Comparison of ENCODE assay signal across 10 mouse cellular contexts in genomic region chr7:24423956-24424732, GRCm38 (mm10). TPM values are rescaled to one million over a fixed set of nuclear protein-coding genes. Genes with fewer than 3 reads are reported as not detected.
DNase-seq lines count a peak whose midpoint lies in the region; ATAC-seq and TF ChIP-seq lines count a peak whose summit lies in the region.
"Had no signal": no experiment of that assay in that cellular context is flagged by ENCODE, and none has a peak within 500 bp of the region (broad histone marks: within the 10 kb centered on the region; RNA-seq: fewer than 3 reads in every experiment).

No protein-coding gene starts in this region.

- no peak for TF ChIP-seq CTCF in forebrain, postnatal 0 days (IDR thresholded peaks at IDR 0.05; ENCODE audit: low read depth)
- no peak for TF ChIP-seq CTCF in midbrain, postnatal 0 days (IDR thresholded peaks at IDR 0.05)

- no peaks in the 10 kb centered on the region for H3K9me3 ChIP-seq in forebrain, postnatal 0 days (ENCODE audit: low read length)
- no peaks in the 10 kb centered on the region for H3K9me3 ChIP-seq in forebrain, embryonic 15.5 days
- no peaks in the 10 kb centered on the region for H3K9me3 ChIP-seq in midbrain, postnatal 0 days (ENCODE audit: low read length)
- no peaks in the 10 kb centered on the region for H3K9me3 ChIP-seq in midbrain, embryonic 13.5 days
- H3K9me3 ChIP-seq: hindbrain, embryonic 10.5 days had no signal

- H3K79me2 ChIP-seq in myocyte (ENCODE audit: control insufficient read depth, insufficient read depth): no peaks in the 10 kb centered on the region

- H3K27me3 ChIP-seq in forebrain, postnatal 0 days (ENCODE audit: insufficient read depth, low read length): no peaks in the 10 kb centered on the region
- no peaks in the 10 kb centered on the region for H3K27me3 ChIP-seq in forebrain, embryonic 15.5 days
- H3K27me3 ChIP-seq in midbrain, postnatal 0 days (ENCODE audit: insufficient read depth, low read length): no peaks in the 10 kb centered on the region
- H3K27me3 ChIP-seq in midbrain, embryonic 13.5 days: no peaks in the 10 kb centered on the region
- no peaks in the 10 kb centered on the region for H3K27me3 ChIP-seq in myocyte (ENCODE audit: control insufficient read depth, insufficient read depth, insufficient read length)

- H3K36me3 ChIP-seq in forebrain, postnatal 0 days (ENCODE audit: insufficient read depth): peaks cover 24% of the 10 kb centered on the region; the same call in 1 of the 2 replicates
- no peaks in the 10 kb centered on the region; the same call in none of the 2 replicates for H3K36me3 ChIP-seq in forebrain, embryonic 15.5 days
- H3K36me3 ChIP-seq in midbrain, postnatal 0 days (ENCODE audit: insufficient read depth, low read length): peaks cover 8% of the 10 kb centered on the region; the same call in 1 of the 2 replicates
- peaks cover 36% of the 10 kb centered on the region for H3K36me3 ChIP-seq in midbrain, embryonic 13.5 days
- no peaks in the 10 kb centered on the region for H3K36me3 ChIP-seq in myocyte (ENCODE audit: control insufficient read depth, insufficient read depth)

- DNase-seq in forebrain, postnatal 0 days: no peak
- DNase-seq in midbrain, postnatal 0 days (ENCODE audit: low spot score): peak; percentile 75
- peak; percentile 38 for DNase-seq in gastrocnemius, postnatal 25 days
- no peak for DNase-seq in layer of hippocampus, adult 9-10 months (ENCODE audit: low spot score)

- no peak overlapping the region for H3K27ac ChIP-seq in forebrain, postnatal 0 days (ENCODE audit: low read depth, low read length)
- no peak overlapping the region for H3K27ac ChIP-seq in forebrain, embryonic 15.5 days (replicated peaks)
- H3K27ac ChIP-seq in midbrain, postnatal 0 days (ENCODE audit: low read depth, low read length): 0 out of 2 replicates have a peak overlapping the region, but pooled peaks have one; percentile 20
- no peak overlapping the region; the same call in 1 of the 2 replicates for H3K27ac ChIP-seq in midbrain, embryonic 13.5 days
- H3K27ac ChIP-seq: liver, embryonic 14.5 days had no signal

- no peak for TF ChIP-seq POLR2A in myocyte (IDR thresholded peaks at IDR 0.05; ENCODE audit: insufficient read length, low read depth)

- H3ac ChIP-seq in myocyte (ENCODE audit: control insufficient read depth, insufficient read length): no peak overlapping the region

- H3K9ac ChIP-seq in forebrain, postnatal 0 days: no peak overlapping the region
- no peak overlapping the region for H3K9ac ChIP-seq in forebrain, embryonic 15.5 days (replicated peaks)
- no peak overlapping the region for H3K9ac ChIP-seq in midbrain, postnatal 0 days (replicated peaks; ENCODE audit: low read length, poor library complexity, severe bottlenecking)
- H3K9ac ChIP-seq in midbrain, embryonic 13.5 days (replicated peaks): no peak overlapping the region
- H3K9ac ChIP-seq: liver, embryonic 14.5 days had no signal

- WGBS in forebrain, postnatal 0 days: 76% methylated on average over 12 of the region's 12 CpGs
- WGBS in forebrain, embryonic 15.5 days: 78% methylated on average over 12 of the region's 12 CpGs
- whole genome bisulfite sequencing in midbrain, postnatal 0 days: 76% methylated on average over 12 of the region's 12 CpGs
- 86% methylated on average over 12 of the region's 12 CpGs for WGBS in midbrain, embryonic 13.5 days

- no peak overlapping the region for H3K4me3 ChIP-seq in forebrain, postnatal 0 days (ENCODE audit: low read depth, low read length)
- no peak overlapping the region for H3K4me3 ChIP-seq in forebrain, embryonic 15.5 days
- no peak overlapping the region for H3K4me3 ChIP-seq in midbrain, postnatal 0 days (ENCODE audit: low read depth, low read length)
- H3K4me3 ChIP-seq in midbrain, embryonic 13.5 days (replicated peaks): no peak overlapping the region
- no peak overlapping the region for H3K4me3 ChIP-seq in myocyte
- H3K4me3 ChIP-seq: hindbrain, embryonic 10.5 days had no signal

- H3K4me2 ChIP-seq in forebrain, postnatal 0 days (ENCODE audit: low read depth): no peak overlapping the region
- H3K4me2 ChIP-seq in forebrain, embryonic 15.5 days (replicated peaks): no peak overlapping the region
- H3K4me2 ChIP-seq in midbrain, postnatal 0 days (ENCODE audit: low read depth, low read length, poor library complexity, severe bottlenecking): no peak overlapping the region
- H3K4me2 ChIP-seq in midbrain, embryonic 13.5 days (replicated peaks): no peak overlapping the region
- H3K4me2 ChIP-seq in myocyte (ENCODE audit: low read depth): no peak overlapping the region

- 0 out of 2 replicates have a peak, but pooled peaks have one; percentile 5 for ATAC-seq in forebrain, postnatal 0 days
- no peak for ATAC-seq in forebrain, embryonic 15.5 days (replicated peaks)
- ATAC-seq in midbrain, postnatal 0 days (ENCODE audit: low FRiP score): no peak
- ATAC-seq in midbrain, embryonic 13.5 days: no peak
- ATAC-seq in erythroblast, adult 5-6 weeks (replicated peaks; ENCODE audit: low FRiP score, poor library complexity, severe bottlenecking): no peak

- H3K4me1 ChIP-seq in forebrain, postnatal 0 days (ENCODE audit: insufficient read depth): no peaks in the 10 kb centered on the region
- 0 out of 2 replicates have a peak, but pooled peaks cover 6% of the 10 kb centered on the region for H3K4me1 ChIP-seq in forebrain, embryonic 15.5 days
- H3K4me1 ChIP-seq in midbrain, postnatal 0 days (ENCODE audit: insufficient read depth, low read length): no peaks in the 10 kb centered on the region
- peaks cover 23% of the 10 kb centered on the region for H3K4me1 ChIP-seq in midbrain, embryonic 13.5 days (replicated peaks)

RNA-seq across cellular contexts. Expression of gene Smg9, which starts 24.7 kb away (rescaled TPM):
- 23.9 and 31.8 TPM in 2 replicates for total RNA-seq in forebrain, postnatal 0 days (2014; rRNA removed)
- 25.2 and 28.5 TPM in 2 replicates for polyA plus RNA-seq in forebrain, postnatal 0 days (2015; fragmentation: Nextera tagmentation; extraction: Ambion mirVana)
- polyA plus RNA-seq in forebrain, embryonic 15.5 days (2015; fragmentation: Nextera tagmentation; extraction: Ambion mirVana): 33.4 and 36.6 TPM in 2 replicates
- 34.2 and 50.0 TPM in 2 replicates for total RNA-seq in midbrain, postnatal 0 days (2014; rRNA removed)
- polyA plus RNA-seq in midbrain, postnatal 0 days (2015; fragmentation: Nextera tagmentation; extraction: Ambion mirVana): 28.7 and 30.1 TPM in 2 replicates
- 32.9 and 33.5 TPM in 2 replicates for polyA plus RNA-seq in midbrain, embryonic 13.5 days (2015; fragmentation: Nextera tagmentation; extraction: Ambion mirVana)
- 10 to 100 TPM in 1 of 2 experiments, 1 to 10 TPM in 1; 8.2 to 11.0 TPM for total RNA-seq in gastrocnemius, postnatal 25 days (2021)
- 17.4 TPM for polyA plus RNA-seq in myocyte (2012; fragmentation: generic; extraction: Trizol)
- 9.6 and 11.1 TPM in 2 replicates for total RNA-seq in erythroblast, adult 5-6 weeks (2015; ENCODE audit: low replicate concordance)
- 13.3 and 16.0 TPM in 2 replicates for total RNA-seq in erythroblast, adult 5-6 weeks (2017; ENCODE audit: low replicate concordance)

RNA-seq across cellular contexts. Expression of gene Irgc1, which starts 28.0 kb away (rescaled TPM):
- not detected in 2 replicates for total RNA-seq in forebrain, postnatal 0 days (2014; rRNA removed)
- not detected in 2 replicates for polyA plus RNA-seq in forebrain, postnatal 0 days (2015; fragmentation: Nextera tagmentation; extraction: Ambion mirVana)
- polyA plus RNA-seq in forebrain, embryonic 15.5 days (2015; fragmentation: Nextera tagmentation; extraction: Ambion mirVana): not detected in 2 replicates
- total RNA-seq in midbrain, postnatal 0 days (2014; rRNA removed): not detected in 2 replicates
- not detected in 2 replicates for polyA plus RNA-seq in midbrain, postnatal 0 days (2015; fragmentation: Nextera tagmentation; extraction: Ambion mirVana)
- not detected in 2 replicates for polyA plus RNA-seq in midbrain, embryonic 13.5 days (2015; fragmentation: Nextera tagmentation; extraction: Ambion mirVana)
- total RNA-seq in gastrocnemius, postnatal 25 days (2021): not detected
- 0.32 TPM for polyA plus RNA-seq in myocyte (2012; fragmentation: generic; extraction: Trizol)
- not detected in 2 replicates for total RNA-seq in erythroblast, adult 5-6 weeks (2015; ENCODE audit: low replicate concordance)
- total RNA-seq in erythroblast, adult 5-6 weeks (2017; ENCODE audit: low replicate concordance): not detected in 2 replicates
- polyA plus RNA-seq: hindbrain, embryonic 10.5 days; liver, embryonic 14.5 days had no signal

RNA-seq across cellular contexts. Expression of gene Plaur, which starts 38.1 kb away (rescaled TPM):
- total RNA-seq in forebrain, postnatal 0 days (2014; rRNA removed): 0.85 and 1.3 TPM in 2 replicates
- 1.2 and 1.3 TPM in 2 replicates for polyA plus RNA-seq in forebrain, postnatal 0 days (2015; fragmentation: Nextera tagmentation; extraction: Ambion mirVana)
- 1.3 and 1.6 TPM in 2 replicates for polyA plus RNA-seq in forebrain, embryonic 15.5 days (2015; fragmentation: Nextera tagmentation; extraction: Ambion mirVana)
- 1.4 and 3.7 TPM in 2 replicates for total RNA-seq in midbrain, postnatal 0 days (2014; rRNA removed)
- 0.93 and 1.1 TPM in 2 replicates for polyA plus RNA-seq in midbrain, postnatal 0 days (2015; fragmentation: Nextera tagmentation; extraction: Ambion mirVana)
- 1.0 and 1.2 TPM in 2 replicates for polyA plus RNA-seq in midbrain, embryonic 13.5 days (2015; fragmentation: Nextera tagmentation; extraction: Ambion mirVana)
- total RNA-seq in gastrocnemius, postnatal 25 days (2021): under 1 TPM in 1 of 2 experiments, not detected in 1; 0.75 TPM
- polyA plus RNA-seq in myocyte (2012; fragmentation: generic; extraction: Trizol): 32.5 TPM
- 28.4 and 30.9 TPM in 2 replicates for total RNA-seq in erythroblast, adult 5-6 weeks (2015; ENCODE audit: low replicate concordance)
- 19.4 and 34.9 TPM in 2 replicates for total RNA-seq in erythroblast, adult 5-6 weeks (2017; ENCODE audit: low replicate concordance)

RNA-seq across cellular contexts. Expression of gene Kcnn4, which starts 54.1 kb away (rescaled TPM):
- 1.2 and 1.5 TPM in 2 replicates for total RNA-seq in forebrain, postnatal 0 days (2014; rRNA removed)
- polyA plus RNA-seq in forebrain, postnatal 0 days (2015; fragmentation: Nextera tagmentation; extraction: Ambion mirVana): 0.88 and 1.1 TPM in 2 replicates
- polyA plus RNA-seq in forebrain, embryonic 15.5 days (2015; fragmentation: Nextera tagmentation; extraction: Ambion mirVana): 0.56 and 0.63 TPM in 2 replicates
- total RNA-seq in midbrain, postnatal 0 days (2014; rRNA removed): 0.27 and 2.5 TPM in 2 replicates
- polyA plus RNA-seq in midbrain, postnatal 0 days (2015; fragmentation: Nextera tagmentation; extraction: Ambion mirVana): 0.81 and 1.1 TPM in 2 replicates
- polyA plus RNA-seq in midbrain, embryonic 13.5 days (2015; fragmentation: Nextera tagmentation; extraction: Ambion mirVana): 0.40 and 0.66 TPM in 2 replicates
- total RNA-seq in gastrocnemius, postnatal 25 days (2021): under 1 TPM; 0.13 to 0.70 TPM
- 37.4 TPM for polyA plus RNA-seq in myocyte (2012; fragmentation: generic; extraction: Trizol)
- 102 and 125 TPM in 2 replicates for total RNA-seq in erythroblast, adult 5-6 weeks (2015; ENCODE audit: low replicate concordance)
- total RNA-seq in erythroblast, adult 5-6 weeks (2017; ENCODE audit: low replicate concordance): 244 and 272 TPM in 2 replicates

RNA-seq across cellular contexts. Expression of gene Cadm4, which starts 57.7 kb away (rescaled TPM):
- 412 and 434 TPM in 2 replicates for total RNA-seq in forebrain, postnatal 0 days (2014; rRNA removed)
- polyA plus RNA-seq in forebrain, postnatal 0 days (2015; fragmentation: Nextera tagmentation; extraction: Ambion mirVana): 102 and 107 TPM in 2 replicates
- 70.1 and 76.4 TPM in 2 replicates for polyA plus RNA-seq in forebrain, embryonic 15.5 days (2015; fragmentation: Nextera tagmentation; extraction: Ambion mirVana)
- 342 and 354 TPM in 2 replicates for total RNA-seq in midbrain, postnatal 0 days (2014; rRNA removed)
- 82.0 and 88.1 TPM in 2 replicates for polyA plus RNA-seq in midbrain, postnatal 0 days (2015; fragmentation: Nextera tagmentation; extraction: Ambion mirVana)
- polyA plus RNA-seq in midbrain, embryonic 13.5 days (2015; fragmentation: Nextera tagmentation; extraction: Ambion mirVana): 52.4 and 67.8 TPM in 2 replicates
- 1 to 10 TPM; 4.4 to 4.5 TPM for total RNA-seq in gastrocnemius, postnatal 25 days (2021)
- 54.4 TPM for polyA plus RNA-seq in myocyte (2012; fragmentation: generic; extraction: Trizol)
- not detected in 2 replicates for total RNA-seq in erythroblast, adult 5-6 weeks (2015; ENCODE audit: low replicate concordance)
- 0.77 TPM in 1 of 2 replicates, not detected in the other for total RNA-seq in erythroblast, adult 5-6 weeks (2017; ENCODE audit: low replicate concordance)

Comparison
In these comparisons a context has a peak if more than half of its experiments do, and no peak if none do; other contexts are left out.
1. DNase-seq: peak in midbrain, postnatal 0 days (single experiment) and gastrocnemius, postnatal 25 days (single experiment); none in forebrain, postnatal 0 days (single experiment) and layer of hippocampus, adult 9-10 months (single experiment).
2. RNA of gene Plaur, which starts 38.1 kb away (polyA plus RNA-seq): 32.5 TPM in myocyte (single experiment); 1.3 to 1.6 TPM in forebrain, embryonic 15.5 days, 1.2 to 1.3 TPM in forebrain, postnatal 0 days, 0.93 to 1.1 TPM in midbrain, postnatal 0 days and 1.0 to 1.2 TPM in midbrain, embryonic 13.5 days; every median in the first group is over 10 times any median in the second.